Mouse (Mus musculus) left cerebral cortex, postnatal 36 days (tissue): ENCODE results near the gene Esyt2. TPM values are rescaled to one million over a fixed set of nuclear protein-coding genes. Genes with fewer than 3 reads are reported as not detected.

Source experiments
- DNase-seq, 2 experiments: peaks; one replicate each; pipeline ENCODE4 v3.0.0; 2021 to 2022; ENCODE audit warnings: low spot score in 2 of 2, mixed read lengths in 1 of 2
- intact Hi-C: fragments of 180-260 bp; cut with DNase I; formaldehyde crosslinking; loops from one replicate; pipeline ENCODE4 v1.15.1; 2025
- microRNA-seq: library from miRNA; unstranded; fragments of <30 nt; microRNA quantifications from one replicate; pipeline ENCODE4 v1.2.0, GENCODE M21; 2022
- total RNA-seq, 2 experiments: library from RNA; stranded (reverse); gene quantifications; 2 replicates each; pipeline ENCODE4 v1.2.3; 2021

The Esyt2 gene
- total RNA-seq, 2 experiments from 2014 or later, result 48.8 to 70.1 TPM

- intact Hi-C loops, result no loop called here
- no peak for DNase-seq
These were observed 133.9 kb downstream of the Esyt2 start for GRCm38 (mm10) chr12:116414941-116415340.

- DNase-seq, result no peak
- intact Hi-C loops, result no loop called here
These were observed 135.5 kb downstream of the Esyt2 start for GRCm38 (mm10) chr12:116416514-116416913.

- intact Hi-C loops, result no loop called here
- no peak for DNase-seq
These were observed 140.7 kb downstream of the Esyt2 start for GRCm38 (mm10) chr12:116421656-116422055.

- DNase-seq, result no peak
- intact Hi-C loops, result no loop called here
These were observed 144.4 kb downstream of the Esyt2 start for GRCm38 (mm10) chr12:116425392-116425791.

- intact Hi-C loops, result no loop called here
- DNase-seq, result no peak
These were observed 152.7 kb downstream of the Esyt2 start for GRCm38 (mm10) chr12:116433742-116434141.

- DNase-seq, result no peak
- intact Hi-C loops, result no loop called here
These were observed 154.2 kb downstream of the Esyt2 start for GRCm38 (mm10) chr12:116435232-116435631.

- DNase-seq, result no peak
- intact Hi-C loops, result no loop called here
These were observed 155.1 kb downstream of the Esyt2 start for GRCm38 (mm10) chr12:116436125-116436524.

GRCm38 (mm10) chr12:116438591-116438990 lies 157.6 kb downstream of the Esyt2 start:
- no peak for DNase-seq
- intact Hi-C loops, result no loop called here

Small RNAs within 50 kb of the gene (microRNA-seq; reads per million reads assigned to microRNA genes)
- not detected for gene Gm23190

Other genes with a start within 250 kb of the Esyt2 start
- gene Zfp386, start 233.5 kb upstream of the Esyt2 start, total RNA-seq, result 10 to 100 TPM; 22.8 to 39.8 TPM
- 1 to 10 TPM in 1 of 2 experiments, under 1 TPM in 1; 0.86 to 1.7 TPM for gene Vipr2, start 203.5 kb upstream of the Esyt2 start, total RNA-seq
- 10 to 100 TPM; 15.4 to 23.8 TPM for gene Wdr60, start 18.2 kb upstream of the Esyt2 start, total RNA-seq
- not detected for gene Gm11027, start 5.8 kb upstream of the Esyt2 start, total RNA-seq
- gene Ncapg2, start 124.2 kb downstream of the Esyt2 start, total RNA-seq, result 1 to 10 TPM; 6.0 to 6.3 TPM
- 100 to 1,000 TPM; 356 to 375 TPM for gene Ptprn2, start 204.5 kb downstream of the Esyt2 start, total RNA-seq